Mouse (Mus musculus): Measurements from ENCODE around the gene Foxc1. TPM values are rescaled to one million over a fixed set of nuclear protein-coding genes. Genes with fewer than 3 reads are reported as not detected.

The Foxc1 gene
- total and polyA plus RNA-seq, 2 experiments, result 0.05 to 0.09 TPM

DNA sequence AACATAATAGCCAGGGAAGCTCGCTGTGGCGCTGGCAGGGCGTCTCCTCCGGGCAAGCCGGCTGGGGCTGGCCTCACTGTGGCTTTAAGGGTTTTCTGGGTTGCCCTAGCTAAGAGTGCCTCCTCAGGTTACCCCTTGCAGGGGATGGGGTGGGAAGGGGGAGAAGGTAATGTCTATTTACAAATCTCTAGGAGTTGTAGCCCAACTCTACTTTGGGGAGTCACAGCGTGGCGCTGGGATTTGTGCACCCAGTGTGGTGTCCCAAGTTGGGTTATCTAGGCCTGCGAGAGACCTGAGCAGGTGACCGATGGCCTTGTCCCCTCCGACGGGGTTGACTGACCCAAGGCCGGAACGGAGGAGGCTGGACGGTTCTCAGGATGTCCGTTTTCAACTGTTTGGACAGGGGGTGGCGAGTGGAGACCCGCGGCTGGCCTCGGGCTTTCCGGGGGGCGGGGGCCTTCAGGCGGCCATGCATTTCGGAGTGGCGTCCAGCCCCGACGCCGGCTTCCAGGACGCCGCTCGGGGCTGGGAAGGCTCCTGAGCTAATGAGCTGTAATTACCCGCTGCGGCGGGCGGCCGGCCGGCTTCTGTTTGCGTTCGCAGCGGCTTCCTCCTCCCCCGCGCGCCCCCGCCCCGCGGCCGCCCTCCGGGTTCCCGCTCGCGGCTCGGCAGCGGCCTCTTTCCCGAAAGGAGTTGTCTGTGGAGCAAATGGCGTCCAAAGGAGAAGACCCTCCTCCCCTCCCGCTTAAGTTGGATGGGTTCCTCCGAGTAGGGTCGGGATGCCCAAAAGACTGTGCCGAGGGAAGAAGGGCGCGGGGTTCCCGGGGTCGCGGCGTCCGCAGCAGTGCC lies 4.5 kb downstream of the Foxc1 start:
- Histone ChIP-seq H3K4me3 (ENCODE audit: insufficient read depth, low read depth, low read length) (no peak overlapping the region), H3K27ac (replicated peaks; ENCODE audit: insufficient read depth, low read depth, low read length) (no peak overlapping the region), H3K27me3 (ENCODE audit: control insufficient read depth, insufficient read depth, low read length) (peaks cover 37% of the 10 kb centered on the region), H3K36me3 (ENCODE audit: control insufficient read depth, insufficient read depth, low read length) (no peaks in the 10 kb centered on the region), H3K9ac (ENCODE audit: low read depth, low read length) (no peak overlapping the region), H3K79me2 (ENCODE audit: control insufficient read depth, insufficient read depth, low read length) (no peaks in the 10 kb centered on the region), H3K4me1 (ENCODE audit: control insufficient read depth, insufficient read depth, low read length) (peaks cover 4% of the 10 kb centered on the region; the same call in 1 of the 2 replicates)
- 7% methylated on average over 65 of the region's 65 CpGs for WGBS
- TF ChIP-seq POLR2A (IDR thresholded peaks at IDR 0.05; ENCODE audit: extremely low read depth, insufficient read depth, low read length) (no peak), CTCF (IDR thresholded peaks at IDR 0.05; ENCODE audit: low read depth, low read length) (no peak)
- DNase-seq (ENCODE audit: extremely low read depth, low read depth, low spot score), result no peak

- no peak overlapping the region for H3K27ac ChIP-seq (replicated peaks; ENCODE audit: insufficient read depth, low read depth, low read length)
- 47% methylated on average over 44 of the region's 44 CpGs for WGBS
- no peak for DNase-seq (ENCODE audit: extremely low read depth, low read depth, low spot score)
- H3K9ac ChIP-seq (ENCODE audit: low read depth, low read length), result no peak overlapping the region
- H3K4me3 ChIP-seq (ENCODE audit: insufficient read depth, low read depth, low read length), result no peak overlapping the region
- H3K4me1 ChIP-seq (ENCODE audit: control insufficient read depth, insufficient read depth, low read length), result peaks cover 2% of the 10 kb centered on the region; the same call in 1 of the 2 replicates
- peaks cover 32% of the 10 kb centered on the region for H3K27me3 ChIP-seq (ENCODE audit: control insufficient read depth, insufficient read depth, low read length)
- no peaks in the 10 kb centered on the region for H3K36me3 ChIP-seq (ENCODE audit: control insufficient read depth, insufficient read depth, low read length)
- no peaks in the 10 kb centered on the region for H3K79me2 ChIP-seq (ENCODE audit: control insufficient read depth, insufficient read depth, low read length)
- TF ChIP-seq CTCF (IDR thresholded peaks at IDR 0.05; ENCODE audit: low read depth, low read length) (no peak), POLR2A (IDR thresholded peaks at IDR 0.05; ENCODE audit: extremely low read depth, insufficient read depth, low read length) (no peak)
These were observed 5.1 kb downstream of the Foxc1 start for GRCm38 (mm10) chr13:31811542-31812021.

DNA sequence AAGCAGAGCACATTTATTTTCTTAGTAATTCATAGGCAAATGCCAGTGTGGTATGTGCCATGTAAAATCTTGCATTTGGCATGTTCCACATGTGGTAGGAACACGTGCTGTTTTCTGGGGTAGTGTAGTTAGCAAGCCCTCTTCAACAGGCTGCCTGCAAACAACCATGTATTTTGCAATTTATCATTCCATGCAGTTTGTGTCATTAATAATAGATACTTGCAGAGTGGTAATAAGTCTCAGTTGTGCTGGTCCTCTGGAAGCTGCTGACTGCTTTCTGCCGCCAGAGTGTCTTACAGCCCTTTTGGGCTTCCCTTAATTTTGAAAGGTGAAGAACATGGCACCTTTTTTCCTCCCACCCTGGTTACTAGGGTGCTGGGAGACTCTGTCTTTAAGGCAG lies 6.3 kb downstream of the Foxc1 start:
- Histone ChIP-seq H3K9ac (ENCODE audit: low read depth, low read length) (no peak overlapping the region), H3K27ac (replicated peaks; ENCODE audit: insufficient read depth, low read depth, low read length) (no peak overlapping the region), H3K27me3 (ENCODE audit: control insufficient read depth, insufficient read depth, low read length) (peaks cover 22% of the 10 kb centered on the region), H3K4me1 (ENCODE audit: control insufficient read depth, insufficient read depth, low read length) (no peaks in the 10 kb centered on the region), H3K36me3 (ENCODE audit: control insufficient read depth, insufficient read depth, low read length) (no peaks in the 10 kb centered on the region), H3K79me2 (ENCODE audit: control insufficient read depth, insufficient read depth, low read length) (no peaks in the 10 kb centered on the region), H3K4me3 (ENCODE audit: insufficient read depth, low read depth, low read length) (no peak overlapping the region)
- 98% methylated on average over 2 of the region's 2 CpGs for WGBS
- DNase-seq (ENCODE audit: extremely low read depth, low read depth, low spot score), result no peak
- TF ChIP-seq CTCF (IDR thresholded peaks at IDR 0.05; ENCODE audit: low read depth, low read length), result no peak
- no peak for TF ChIP-seq POLR2A (IDR thresholded peaks at IDR 0.05; ENCODE audit: extremely low read depth, insufficient read depth, low read length)

- Histone ChIP-seq H3K36me3 (ENCODE audit: control insufficient read depth, insufficient read depth, low read length) (no peaks in the 10 kb centered on the region), H3K9ac (ENCODE audit: low read depth, low read length) (no peak overlapping the region), H3K27me3 (ENCODE audit: control insufficient read depth, insufficient read depth, low read length) (peaks cover 13% of the 10 kb centered on the region; the same call in 1 of the 2 replicates), H3K4me1 (ENCODE audit: control insufficient read depth, insufficient read depth, low read length) (no peaks in the 10 kb centered on the region), H3K79me2 (ENCODE audit: control insufficient read depth, insufficient read depth, low read length) (no peaks in the 10 kb centered on the region), H3K4me3 (ENCODE audit: insufficient read depth, low read depth, low read length) (no peak overlapping the region), H3K27ac (replicated peaks; ENCODE audit: insufficient read depth, low read depth, low read length) (no peak overlapping the region)
- WGBS, result 69% methylated on average over 15 of the region's 15 CpGs
- no peak for DNase-seq (ENCODE audit: extremely low read depth, low read depth, low spot score)
- TF ChIP-seq CTCF (IDR thresholded peaks at IDR 0.05; ENCODE audit: low read depth, low read length), result no peak
- TF ChIP-seq POLR2A (IDR thresholded peaks at IDR 0.05; ENCODE audit: extremely low read depth, insufficient read depth, low read length), result no peak
These were observed 9.1 kb downstream of the Foxc1 start for GRCm38 (mm10) chr13:31815383-31816003.

GRCm38 (mm10) chr13:31818337-31818736 lies 11.9 kb downstream of the Foxc1 start:
- Histone ChIP-seq H3K9ac (ENCODE audit: low read depth, low read length) (no peak overlapping the region), H3K79me2 (ENCODE audit: control insufficient read depth, insufficient read depth, low read length) (no peaks in the 10 kb centered on the region), H3K4me1 (ENCODE audit: control insufficient read depth, insufficient read depth, low read length) (no peaks in the 10 kb centered on the region), H3K27ac (replicated peaks; ENCODE audit: insufficient read depth, low read depth, low read length) (no peak overlapping the region), H3K27me3 (ENCODE audit: control insufficient read depth, insufficient read depth, low read length) (no peaks in the 10 kb centered on the region), H3K36me3 (ENCODE audit: control insufficient read depth, insufficient read depth, low read length) (no peaks in the 10 kb centered on the region), H3K4me3 (ENCODE audit: insufficient read depth, low read depth, low read length) (no peak overlapping the region)
- no peak for DNase-seq (ENCODE audit: extremely low read depth, low read depth, low spot score)
- 93% methylated on average over 7 of the region's 7 CpGs for WGBS
- TF ChIP-seq POLR2A (IDR thresholded peaks at IDR 0.05; ENCODE audit: extremely low read depth, insufficient read depth, low read length) (no peak), CTCF (IDR thresholded peaks at IDR 0.05; ENCODE audit: low read depth, low read length) (no peak)

Measured in liver, adult 2 months (tissue).